Comparison of ENCODE assay signal across 18 mouse cellular contexts in the genomic region with DNA sequence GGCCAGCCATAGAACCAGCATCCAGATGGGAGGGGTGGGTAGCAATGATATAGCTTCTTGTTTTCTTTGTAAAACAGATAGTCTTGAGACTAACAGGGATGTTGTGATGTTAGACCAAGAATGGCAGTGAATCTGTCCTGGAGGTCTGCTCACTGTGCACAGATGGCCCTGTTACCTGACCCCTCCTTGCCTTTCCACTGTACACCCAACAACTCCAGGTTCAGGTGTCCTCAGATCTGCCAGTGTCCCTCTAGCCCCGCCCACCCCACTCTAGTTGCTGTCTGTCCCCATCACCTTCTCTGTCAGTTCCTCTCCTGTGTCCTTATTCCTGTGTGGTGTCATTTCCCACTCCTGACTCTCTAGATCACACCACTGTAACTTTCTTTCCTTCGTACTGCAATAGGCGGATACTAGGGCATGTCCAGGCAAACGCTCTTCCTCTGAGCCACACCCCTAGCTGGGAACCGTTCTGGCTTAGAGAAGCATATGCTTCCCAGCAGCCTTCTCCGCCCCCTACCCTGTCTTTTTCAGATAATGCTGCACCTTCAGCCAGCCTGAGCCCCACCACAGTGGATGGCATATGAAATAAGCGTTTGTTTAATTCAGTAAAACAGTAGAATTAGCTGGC. TPM values are rescaled to one million over a fixed set of nuclear protein-coding genes. Genes with fewer than 3 reads are reported as not detected.
DNase-seq lines count a peak whose midpoint lies in the region; ATAC-seq lines count a peak whose summit lies in the region.
"Had no signal": no experiment of that assay in that cellular context is flagged by ENCODE, and none has a peak within 500 bp of the region (broad histone marks: within the 10 kb centered on the region; RNA-seq: fewer than 3 reads in every experiment).

No protein-coding gene starts in this region.

- H3K9me3 ChIP-seq in heart, embryonic 16.5 days (replicated peaks; ENCODE audit: control insufficient read depth, low read length), result no peaks in the 10 kb centered on the region
- H3K9me3 ChIP-seq in lung, embryonic 16.5 days (ENCODE audit: control insufficient read depth, low read length), result no peaks in the 10 kb centered on the region
- no peaks in the 10 kb centered on the region for H3K9me3 ChIP-seq in liver, embryonic 12.5 days (replicated peaks)
- no peaks in the 10 kb centered on the region for H3K9me3 ChIP-seq in stomach, embryonic 15.5 days

- intact Hi-C loops in heart, postnatal 25 days (cut with DNase I), result no loop called here

- peaks cover 7% of the 10 kb centered on the region for H3K36me3 ChIP-seq in heart, embryonic 16.5 days (ENCODE audit: control insufficient read depth, insufficient read depth)
- H3K36me3 ChIP-seq in lung, embryonic 16.5 days (ENCODE audit: control insufficient read depth, insufficient read depth, low read length), result no peaks in the 10 kb centered on the region; the same call in 1 of the 2 replicates
- peaks cover 14% of the 10 kb centered on the region for H3K36me3 ChIP-seq in liver, embryonic 12.5 days
- H3K36me3 ChIP-seq in stomach, embryonic 15.5 days, result no peaks in the 10 kb centered on the region

- ATAC-seq in heart, embryonic 16.5 days (replicated peaks; ENCODE audit: extremely low read depth, insufficient read depth, low FRiP score), result peak; percentile 25; the same call in 1 of the 2 replicates
- 0 out of 2 replicates have a peak, but pooled peaks have one; percentile 20 for ATAC-seq in lung, embryonic 16.5 days (ENCODE audit: low read depth)
- ATAC-seq in liver, embryonic 12.5 days, result peak; percentile 65
- ATAC-seq in stomach, embryonic 15.5 days (ENCODE audit: insufficient read depth, low FRiP score, low read depth), result no peak
- no peak for ATAC-seq in monocyte, adult 5-6 weeks (replicated peaks; ENCODE audit: insufficient number of reproducible peaks, low FRiP score, low TSS enrichment, poor library complexity, severe bottlenecking)
- ATAC-seq: CD4-positive, CD25-positive, alpha-beta regulatory T cell, adult 4 months; intestine, postnatal 0 days; Patski had no signal

- no peak overlapping the region for H3K4me2 ChIP-seq in heart, embryonic 16.5 days (ENCODE audit: low read depth, low read length)
- H3K4me2 ChIP-seq in lung, embryonic 16.5 days (ENCODE audit: low read depth, low read length), result no peak overlapping the region
- no peak overlapping the region for H3K4me2 ChIP-seq in liver, embryonic 12.5 days
- no peak overlapping the region for H3K4me2 ChIP-seq in stomach, embryonic 15.5 days

- DNase-seq in heart, postnatal 25 days (ENCODE audit: low spot score), result no peak
- DNase-seq in lung, postnatal 36 days, result no peak
- DNase-seq in ovary, postnatal 36 days (ENCODE audit: low spot score), result no peak
- DNase-seq: adrenal gland, adult 2 months; cerebellum, postnatal 10 days; heart, adult 18-20 months had no signal

- 69% methylated on average over 7 of the region's 7 CpGs for WGBS in heart, embryonic 16.5 days
- WGBS in lung, embryonic 16.5 days, result 61% methylated on average over 7 of the region's 7 CpGs
- 42% methylated on average over 7 of the region's 7 CpGs for WGBS in liver, embryonic 12.5 days (ENCODE audit: insufficient replicate concordance)
- WGBS in stomach, embryonic 15.5 days, result 63% methylated on average over 7 of the region's 7 CpGs

- H3K27me3 ChIP-seq in heart, embryonic 16.5 days (ENCODE audit: control insufficient read depth, insufficient read depth, low read length), result no peaks in the 10 kb centered on the region
- no peaks in the 10 kb centered on the region for H3K27me3 ChIP-seq in lung, embryonic 16.5 days (ENCODE audit: control insufficient read depth, insufficient read depth, low read depth, low read length)
- no peaks in the 10 kb centered on the region for H3K27me3 ChIP-seq in liver, embryonic 12.5 days (replicated peaks)
- H3K27me3 ChIP-seq in stomach, embryonic 15.5 days (replicated peaks), result no peaks in the 10 kb centered on the region
- H3K27me3 ChIP-seq: Patski had no signal

- H3K9ac ChIP-seq in heart, embryonic 16.5 days (ENCODE audit: low read length), result no peak overlapping the region
- H3K9ac ChIP-seq in lung, embryonic 16.5 days (ENCODE audit: low read length), result no peak overlapping the region
- H3K9ac ChIP-seq in liver, embryonic 12.5 days, result no peak overlapping the region
- no peak overlapping the region for H3K9ac ChIP-seq in stomach, embryonic 15.5 days

- H3K4me3 ChIP-seq in heart, embryonic 16.5 days (ENCODE audit: low read length), result no peak overlapping the region
- no peak overlapping the region for H3K4me3 ChIP-seq in lung, embryonic 16.5 days (ENCODE audit: low read length)
- no peak overlapping the region for H3K4me3 ChIP-seq in liver, embryonic 12.5 days
- no peak overlapping the region for H3K4me3 ChIP-seq in stomach, embryonic 15.5 days (replicated peaks)

- H3K27ac ChIP-seq in heart, embryonic 16.5 days (ENCODE audit: low read length), result no peak overlapping the region
- no peak overlapping the region for H3K27ac ChIP-seq in lung, embryonic 16.5 days (ENCODE audit: low read length)
- no peak overlapping the region for H3K27ac ChIP-seq in liver, embryonic 12.5 days
- peak overlapping the region; percentile 48; the same call in 1 of the 2 replicates for H3K27ac ChIP-seq in stomach, embryonic 15.5 days

- H3K4me1 ChIP-seq in heart, embryonic 16.5 days (ENCODE audit: control insufficient read depth, insufficient read depth, low read length), result peaks cover 11% of the 10 kb centered on the region
- H3K4me1 ChIP-seq in lung, embryonic 16.5 days (replicated peaks; ENCODE audit: control insufficient read depth, insufficient read depth, low read length), result peaks cover 2% of the 10 kb centered on the region; the same call in 1 of the 2 replicates
- peaks cover 31% of the 10 kb centered on the region for H3K4me1 ChIP-seq in liver, embryonic 12.5 days
- H3K4me1 ChIP-seq in stomach, embryonic 15.5 days, result peaks cover 5% of the 10 kb centered on the region; the same call in 1 of the 2 replicates

RNA-seq across cellular contexts. Expression of gene Prnd, which starts 18.3 kb away (rescaled TPM):
- 22.7 and 25.2 TPM in 2 replicates for polyA plus RNA-seq in heart, embryonic 16.5 days (2015; fragmentation: Nextera tagmentation; extraction: Ambion mirVana)
- total RNA-seq in heart, postnatal 25 days (2021), result 1 to 10 TPM; 1.4 to 2.0 TPM
- 33.6 and 38.3 TPM in 2 replicates for polyA plus RNA-seq in lung, embryonic 16.5 days (2015; fragmentation: Nextera tagmentation; extraction: Ambion mirVana)
- 0.41 and 0.84 TPM in 2 replicates for polyA plus RNA-seq in liver, embryonic 12.5 days (2016; fragmentation: Nextera tagmentation; extraction: Ambion mirVana)
- polyA plus RNA-seq in stomach, embryonic 15.5 days (2015; fragmentation: Nextera tagmentation; extraction: Ambion mirVana), result 40.6 and 47.4 TPM in 2 replicates
- not detected in 3 replicates for total RNA-seq in monocyte, adult 5-6 weeks (2017)
- total RNA-seq: adrenal gland, adult 2 months; hematopoietic stem cell, adult 5-6 weeks had no signal

RNA-seq across cellular contexts. Expression of gene Prn, which starts 22.6 kb away (rescaled TPM):
- not detected in 2 replicates for polyA plus RNA-seq in heart, embryonic 16.5 days (2015; fragmentation: Nextera tagmentation; extraction: Ambion mirVana)
- 1 to 10 TPM; 1.9 to 2.5 TPM for total RNA-seq in heart, postnatal 25 days (2021)
- not detected in 2 replicates for polyA plus RNA-seq in lung, embryonic 16.5 days (2015; fragmentation: Nextera tagmentation; extraction: Ambion mirVana)
- not detected in 2 replicates for polyA plus RNA-seq in liver, embryonic 12.5 days (2016; fragmentation: Nextera tagmentation; extraction: Ambion mirVana)
- not detected in 2 replicates for polyA plus RNA-seq in stomach, embryonic 15.5 days (2015; fragmentation: Nextera tagmentation; extraction: Ambion mirVana)
- not detected in 3 replicates for total RNA-seq in monocyte, adult 5-6 weeks (2017)
- total RNA-seq: adrenal gland, adult 2 months; hematopoietic stem cell, adult 5-6 weeks; left cerebral cortex, postnatal 10 days had no signal
- polyA plus RNA-seq: adrenal gland, adult 2 months; CD4-positive, CD25-positive, alpha-beta regulatory T cell, adult 4 months; embryonic facial prominence, embryonic 11.5 days; intestine, postnatal 0 days; large intestine, adult 2 months; Patski had no signal

RNA-seq across cellular contexts. Expression of gene Prnp, which starts 22.7 kb away (rescaled TPM):
- polyA plus RNA-seq in heart, embryonic 16.5 days (2015; fragmentation: Nextera tagmentation; extraction: Ambion mirVana), result 112 and 115 TPM in 2 replicates
- 10 to 100 TPM; 89.2 to 90.0 TPM for total RNA-seq in heart, postnatal 25 days (2021)
- 56.7 and 60.4 TPM in 2 replicates for polyA plus RNA-seq in lung, embryonic 16.5 days (2015; fragmentation: Nextera tagmentation; extraction: Ambion mirVana)
- 37.8 and 37.9 TPM in 2 replicates for polyA plus RNA-seq in liver, embryonic 12.5 days (2016; fragmentation: Nextera tagmentation; extraction: Ambion mirVana)
- 73.8 and 82.2 TPM in 2 replicates for polyA plus RNA-seq in stomach, embryonic 15.5 days (2015; fragmentation: Nextera tagmentation; extraction: Ambion mirVana)
- 0.49 to 2.3 TPM (median 1.6 TPM) in 3 replicates for total RNA-seq in monocyte, adult 5-6 weeks (2017)

Comparison
In these comparisons a context has a peak if more than half of its experiments do, and no peak if none do; other contexts are left out.
1. ATAC-seq: peak in heart, embryonic 16.5 days (single experiment), lung, embryonic 16.5 days (single experiment) and liver, embryonic 12.5 days (single experiment); none in stomach, embryonic 15.5 days (single experiment) and monocyte, adult 5-6 weeks (single experiment).
2. RNA of gene Prnd, which starts 18.3 kb away (polyA plus RNA-seq): 40.6 to 47.4 TPM in stomach, embryonic 15.5 days, 33.6 to 38.3 TPM in lung, embryonic 16.5 days and 22.7 to 25.2 TPM in heart, embryonic 16.5 days; 0.41 to 0.84 TPM in liver, embryonic 12.5 days; every median in the first group is over 10 times any median in the second.